Mouse (Mus musculus) kidney, embryonic 14.5 days (tissue): ENCODE results near the gene Tmem87b. TPM values are rescaled to one million over a fixed set of nuclear protein-coding genes. Genes with fewer than 3 reads are reported as not detected.
A peak's percentile ranks its signal among the peaks of the same experiment; 100 is the strongest.

Experiments used
- ATAC-seq: fragments of 200-750 bp; cut with Nextera tagmentation; 2 replicates; pipeline ENCODE4 v1.8.0; 2017; ENCODE audit warnings: moderate number of reproducible peaks, mild to moderate bottlenecking, moderate TSS enrichment, moderate library complexity; ENCODE audit not compliant: low FRiP score, low TSS enrichment
- H3K27ac ChIP-seq: fragments of 300-500 bp; sonication (generic); 2 replicates; pipeline ENCODE4 v1.5.1; 2014; ENCODE audit warnings: low read depth, mild to moderate bottlenecking, low read length, moderate library complexity, mixed read lengths
- H3K27me3 ChIP-seq: fragments of 300-500 bp; sonication (generic); 2 replicates; pipeline ENCODE4 v1.6.1; 2014; ENCODE audit warnings: mild to moderate bottlenecking, low read length; ENCODE audit not compliant: control insufficient read depth, insufficient read depth
- H3K36me3 ChIP-seq: fragments of 300-500 bp; sonication (generic); 2 replicates; pipeline ENCODE4 v1.6.1; 2014; ENCODE audit warnings: low read length, mixed read lengths; ENCODE audit not compliant: control insufficient read depth, insufficient read depth
- H3K4me1 ChIP-seq: fragments of 300-500 bp; sonication (generic); 2 replicates; pipeline ENCODE4 v1.6.1; 2014; ENCODE audit warnings: low read length, mixed read lengths; ENCODE audit not compliant: control insufficient read depth, insufficient read depth
- H3K4me2 ChIP-seq: fragments of 300-500 bp; sonication (generic); replicated peaks from 2 replicates; pipeline ENCODE4 v1.6.1; 2014; ENCODE audit warnings: low read depth, mild to moderate bottlenecking, low read length
- H3K4me3 ChIP-seq: fragments of 300-500 bp; sonication (generic); 2 replicates; pipeline ENCODE4 v1.5.1; 2014; ENCODE audit warnings: mild to moderate bottlenecking, low read length
- H3K9ac ChIP-seq: fragments of 300-500 bp; sonication (generic); 2 replicates; pipeline ENCODE4 v1.6.1; 2014; ENCODE audit warnings: low read depth, mild to moderate bottlenecking, low read length, moderate library complexity
- H3K9me3 ChIP-seq: fragments of 300-500 bp; sonication (generic); 2 replicates; pipeline ENCODE4 v1.6.1; 2016; ENCODE audit warnings: low read length; ENCODE audit not compliant: control insufficient read depth
- WGBS: fragments of 180-500 bp; shearing (Covaris S2); extraction: QIAGEN DNeasy Blood & Tissue Kit; methylation state at CpG from one replicate; pipeline ENCODE4 v1.1.7; 2014; 5-methylcytosine and 5-hydroxymethylcytosine counted together
- polyA plus RNA-seq: library from polyadenylated mRNA; unstranded; fragments of >200 nt; fragmentation: Nextera tagmentation; extraction: Ambion mirVana; gene quantifications from 2 replicates; pipeline ENCODE4 v1.2.1, GENCODE M21; 2014

Tmem87b gene
- polyA plus RNA-seq, 1 experiment from 2014 or later = 31.8 TPM

- ATAC-seq = no peak
- Histone ChIP-seq H3K36me3 (no peaks in the 10 kb centered on the region), H3K4me1 (no peaks in the 10 kb centered on the region), H3K9ac (no peak overlapping the region), H3K9me3 (no peaks in the 10 kb centered on the region), H3K4me3 (no peak overlapping the region), H3K4me2 (no peak overlapping the region), H3K27me3 (no peaks in the 10 kb centered on the region), H3K27ac (no peak overlapping the region)
- WGBS = 15% methylated on average over 2 of the region's 2 CpGs
Observed at GRCm38 (mm10) chr2:128812761-128813160, 5.2 kb upstream of the Tmem87b start.

DNA sequence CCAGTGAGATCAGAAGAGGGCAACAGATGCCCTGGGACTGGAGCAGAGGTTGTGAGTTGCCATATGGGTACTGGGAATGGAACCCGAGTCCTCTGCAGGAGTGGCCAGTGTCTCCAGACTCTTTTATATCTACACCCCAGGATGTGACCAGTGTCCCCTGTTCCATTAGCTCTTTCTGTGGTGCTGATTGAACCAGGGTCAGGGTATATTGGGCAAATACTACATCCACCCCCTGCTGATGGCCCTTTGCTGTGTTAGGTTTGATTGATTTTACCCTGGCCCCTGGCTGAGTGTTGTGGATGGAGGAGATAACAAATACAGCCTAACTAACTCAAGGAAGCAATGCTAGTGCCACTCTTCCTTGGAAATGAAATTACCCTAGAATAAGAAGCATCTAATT is 1.6 kb upstream of the Tmem87b start:
- H3K4me1 ChIP-seq = peaks cover 10% of the 10 kb centered on the region; the same call in 1 of the 2 replicates
- WGBS = 85% methylated on average over 1 of the region's 1 CpGs
- no peaks in the 10 kb centered on the region for H3K36me3 ChIP-seq
- no peaks in the 10 kb centered on the region for H3K27me3 ChIP-seq
- no peak for ATAC-seq
- H3K9ac ChIP-seq = no peak overlapping the region
- H3K4me2 ChIP-seq = no peak overlapping the region
- H3K4me3 ChIP-seq = no peak overlapping the region
- no peaks in the 10 kb centered on the region for H3K9me3 ChIP-seq
- no peak overlapping the region for H3K27ac ChIP-seq

GRCm38 (mm10) chr2:128816916-128817315 is 1.0 kb upstream of the Tmem87b start:
- WGBS = 34% methylated on average over 6 of the region's 6 CpGs
- H3K4me3 ChIP-seq = peak overlapping the region; percentile 57; the same call in 1 of the 2 replicates
- H3K27me3 ChIP-seq = no peaks in the 10 kb centered on the region
- peak overlapping the region; percentile 56 for H3K4me2 ChIP-seq
- H3K9ac ChIP-seq = peak overlapping the region; percentile 18; the same call in 1 of the 2 replicates
- no peak overlapping the region for H3K27ac ChIP-seq
- no peaks in the 10 kb centered on the region for H3K9me3 ChIP-seq
- H3K4me1 ChIP-seq = peaks cover 10% of the 10 kb centered on the region; the same call in 1 of the 2 replicates
- no peak for ATAC-seq
- no peaks in the 10 kb centered on the region for H3K36me3 ChIP-seq

GRCm38 (mm10) chr2:128817387-128817785 is 532 bp upstream of the Tmem87b start:
- peaks cover 10% of the 10 kb centered on the region; the same call in 1 of the 2 replicates for H3K4me1 ChIP-seq
- H3K27me3 ChIP-seq = no peaks in the 10 kb centered on the region
- H3K4me2 ChIP-seq = peak overlapping the region; percentile 56
- peak overlapping the region; percentile 57 for H3K4me3 ChIP-seq
- ATAC-seq = no peak
- H3K36me3 ChIP-seq = no peaks in the 10 kb centered on the region
- H3K27ac ChIP-seq = peak overlapping the region; percentile 80; the same call in 1 of the 2 replicates
- WGBS = 0% methylated on average over 7 of the region's 7 CpGs
- H3K9me3 ChIP-seq = no peaks in the 10 kb centered on the region
- peak overlapping the region; percentile 32; the same call in 1 of the 2 replicates for H3K9ac ChIP-seq

GRCm38 (mm10) chr2:128818956-128819643 is 1.2 kb downstream of the Tmem87b start:
- peak overlapping the region; percentile 57 for H3K4me3 ChIP-seq
- ATAC-seq = no peak
- peak overlapping the region; percentile 58 for H3K4me2 ChIP-seq
- 10% methylated on average over 14 of the region's 14 CpGs for WGBS
- H3K27me3 ChIP-seq = no peaks in the 10 kb centered on the region
- peaks cover 10% of the 10 kb centered on the region; the same call in 1 of the 2 replicates for H3K4me1 ChIP-seq
- H3K9me3 ChIP-seq = no peaks in the 10 kb centered on the region
- peaks cover 4% of the 10 kb centered on the region for H3K36me3 ChIP-seq
- peak overlapping the region; percentile 89; the same call in 1 of the 2 replicates for H3K27ac ChIP-seq
- peak overlapping the region; percentile 74 for H3K9ac ChIP-seq

GRCm38 (mm10) chr2:128820631-128821030 is 2.7 kb downstream of the Tmem87b start:
- H3K27me3 ChIP-seq = no peaks in the 10 kb centered on the region
- H3K9ac ChIP-seq = no peak overlapping the region
- no peak overlapping the region for H3K4me3 ChIP-seq
- H3K27ac ChIP-seq = no peak overlapping the region
- 66% methylated on average over 2 of the region's 2 CpGs for WGBS
- no peak for ATAC-seq
- H3K4me1 ChIP-seq = peaks cover 10% of the 10 kb centered on the region; the same call in 1 of the 2 replicates
- peaks cover 13% of the 10 kb centered on the region for H3K36me3 ChIP-seq
- H3K9me3 ChIP-seq = no peaks in the 10 kb centered on the region
- no peak overlapping the region for H3K4me2 ChIP-seq

GRCm38 (mm10) chr2:128823893-128824292 is 6.0 kb downstream of the Tmem87b start:
- Histone ChIP-seq H3K27ac (no peak overlapping the region), H3K9ac (no peak overlapping the region), H3K4me2 (no peak overlapping the region), H3K36me3 (peaks cover 22% of the 10 kb centered on the region), H3K27me3 (no peaks in the 10 kb centered on the region), H3K4me1 (peaks cover 9% of the 10 kb centered on the region; the same call in 1 of the 2 replicates), H3K9me3 (no peaks in the 10 kb centered on the region), H3K4me3 (no peak overlapping the region)
- 82% methylated on average over 5 of the region's 5 CpGs for WGBS
- ATAC-seq = no peak

- 93% methylated on average over 1 of the region's 1 CpGs for WGBS
- no peak for ATAC-seq
- H3K36me3 ChIP-seq = peaks cover 45% of the 10 kb centered on the region
- no peak overlapping the region for H3K4me3 ChIP-seq
- no peak overlapping the region for H3K27ac ChIP-seq
- no peaks in the 10 kb centered on the region for H3K27me3 ChIP-seq
- no peaks in the 10 kb centered on the region for H3K9me3 ChIP-seq
- no peak overlapping the region for H3K9ac ChIP-seq
- no peak overlapping the region for H3K4me2 ChIP-seq
- H3K4me1 ChIP-seq = no peaks in the 10 kb centered on the region
Observed at GRCm38 (mm10) chr2:128827787-128828186, 9.9 kb downstream of the Tmem87b start.

GRCm38 (mm10) chr2:128832611-128833010 is 14.7 kb downstream of the Tmem87b start:
- H3K4me3 ChIP-seq = no peak overlapping the region
- 89% methylated on average over 3 of the region's 3 CpGs for WGBS
- H3K9ac ChIP-seq = no peak overlapping the region
- H3K4me2 ChIP-seq = no peak overlapping the region
- no peak overlapping the region for H3K27ac ChIP-seq
- H3K4me1 ChIP-seq = no peaks in the 10 kb centered on the region
- no peaks in the 10 kb centered on the region for H3K9me3 ChIP-seq
- H3K27me3 ChIP-seq = no peaks in the 10 kb centered on the region
- H3K36me3 ChIP-seq = peaks cover 69% of the 10 kb centered on the region
- no peak for ATAC-seq
